Mouse (Mus musculus): ENCODE measurements around the gene Lonp1. TPM values are rescaled to one million over a fixed set of nuclear protein-coding genes. Genes with fewer than 3 reads are reported as not detected.
"Not testable (repeated sequence)": the region's sequence is repeated elsewhere in the genome, so short reads cannot be mapped to it uniquely, and the experiment has no call there.

The Lonp1 gene
- total RNA-seq, 2 experiments from 2014 or later: 4.2 to 9.5 TPM

GRCm38 (mm10) chr17:56627530-56628277 lies 1.0 kb upstream of the Lonp1 start, which contains the start of gene Catsperd:
Gene Catsperd, plus strand, starts transcription at chr17:56628143.
- no peak for ATAC-seq (replicated peaks; ENCODE audit: low FRiP score, poor library complexity, severe bottlenecking)

GRCm38 (mm10) chr17:56626260-56626659 lies 427 bp downstream of the Lonp1 start:
- 0 out of 2 replicates have a peak, but pooled peaks have one; percentile 21 for ATAC-seq (replicated peaks; ENCODE audit: low FRiP score, poor library complexity, severe bottlenecking)

GRCm38 (mm10) chr17:56625495-56625894 lies 1.2 kb downstream of the Lonp1 start:
- no peak for ATAC-seq (replicated peaks; ENCODE audit: low FRiP score, poor library complexity, severe bottlenecking)

GRCm38 (mm10) chr17:56617628-56618027 lies 9.1 kb downstream of the Lonp1 start:
- ATAC-seq (replicated peaks; ENCODE audit: low FRiP score, poor library complexity, severe bottlenecking): no peak

- no peak for ATAC-seq (replicated peaks; ENCODE audit: low FRiP score, poor library complexity, severe bottlenecking)
Observed at GRCm38 (mm10) chr17:56616725-56617124, 10.0 kb downstream of the Lonp1 start.

- ATAC-seq (replicated peaks; ENCODE audit: low FRiP score, poor library complexity, severe bottlenecking): no peak
Observed at GRCm38 (mm10) chr17:56615792-56616191, 10.9 kb downstream of the Lonp1 start.

- no peak for ATAC-seq (replicated peaks; ENCODE audit: low FRiP score, poor library complexity, severe bottlenecking)
Observed at GRCm38 (mm10) chr17:56615136-56615784, 11.4 kb downstream of the Lonp1 start.

- no peak for ATAC-seq (replicated peaks; ENCODE audit: low FRiP score, poor library complexity, severe bottlenecking)
Observed at GRCm38 (mm10) chr17:56614391-56615135, 12.1 kb downstream of the Lonp1 start.

GRCm38 (mm10) chr17:56613893-56614292 lies 12.8 kb downstream of the Lonp1 start:
- not testable (repeated sequence) for ATAC-seq (replicated peaks; ENCODE audit: low FRiP score, poor library complexity, severe bottlenecking)

- ATAC-seq (replicated peaks; ENCODE audit: low FRiP score, poor library complexity, severe bottlenecking): peak; percentile 69
Observed at GRCm38 (mm10) chr17:56613236-56613844, 13.3 kb downstream of the Lonp1 start, which contains the start of gene Rpl36. Gene Rpl36, plus strand, starts transcription at chr17:56613416.

- not testable (repeated sequence) for ATAC-seq (replicated peaks; ENCODE audit: low FRiP score, poor library complexity, severe bottlenecking)
Observed at GRCm38 (mm10) chr17:56612565-56612939, 14.1 kb downstream of the Lonp1 start.

- ATAC-seq (replicated peaks; ENCODE audit: low FRiP score, poor library complexity, severe bottlenecking): no peak
Observed at GRCm38 (mm10) chr17:56611861-56612564, 14.7 kb downstream of the Lonp1 start.

GRCm38 (mm10) chr17:56611323-56611722 lies 15.4 kb downstream of the Lonp1 start:
- no peak for ATAC-seq (replicated peaks; ENCODE audit: low FRiP score, poor library complexity, severe bottlenecking)

- ATAC-seq (replicated peaks; ENCODE audit: low FRiP score, poor library complexity, severe bottlenecking): peak; percentile 84
Observed at GRCm38 (mm10) chr17:56609452-56610171, 17.1 kb downstream of the Lonp1 start, which contains the start of gene 2410015M20Rik. Gene 2410015M20Rik, minus strand, starts transcription at chr17:56609771.

GRCm38 (mm10) chr17:56608699-56609098 lies 18.0 kb downstream of the Lonp1 start:
- ATAC-seq (replicated peaks; ENCODE audit: low FRiP score, poor library complexity, severe bottlenecking): no peak

GRCm38 (mm10) chr17:56607521-56608062 lies 19.1 kb downstream of the Lonp1 start:
- ATAC-seq (replicated peaks; ENCODE audit: low FRiP score, poor library complexity, severe bottlenecking): no peak

- ATAC-seq (replicated peaks; ENCODE audit: low FRiP score, poor library complexity, severe bottlenecking): no peak
Observed at GRCm38 (mm10) chr17:56605431-56605830, 21.3 kb downstream of the Lonp1 start.

- ATAC-seq (replicated peaks; ENCODE audit: low FRiP score, poor library complexity, severe bottlenecking): no peak
Observed at GRCm38 (mm10) chr17:56604422-56604821, 22.3 kb downstream of the Lonp1 start.

- ATAC-seq (replicated peaks; ENCODE audit: low FRiP score, poor library complexity, severe bottlenecking): no peak
Observed at GRCm38 (mm10) chr17:56604070-56604380, 22.7 kb downstream of the Lonp1 start.
